Mouse (Mus musculus) left cerebral cortex, adult 8-10 months (tissue): ENCODE data around the gene Mgat3. TPM values are rescaled to one million over a fixed set of nuclear protein-coding genes. Genes with fewer than 3 reads are reported as not detected.
A peak's percentile ranks its signal among the peaks of the same experiment; 100 is the strongest.

Experiments used
- DNase-seq, 2 experiments: peaks; one replicate each; pipeline ENCODE4 v3.0.0; 2022; ENCODE audit warnings: low spot score in 2 of 2
- total RNA-seq, 4 experiments: library from RNA; stranded (reverse); gene quantifications; 2 replicates each; pipeline ENCODE4 v1.2.4; 2022

Mgat3 gene
- total RNA-seq, 4 experiments from 2014 or later: 118 to 134 (median 124) TPM

GRCm38 (mm10) chr15:80149517-80149916 lies 24.0 kb upstream of the Mgat3 start:
- DNase-seq: no peak

GRCm38 (mm10) chr15:80152663-80153062 lies 20.9 kb upstream of the Mgat3 start:
- no peak for DNase-seq

GRCm38 (mm10) chr15:80153757-80154156 lies 19.8 kb upstream of the Mgat3 start:
- no peak for DNase-seq

GRCm38 (mm10) chr15:80155707-80156106 lies 17.8 kb upstream of the Mgat3 start:
- no peak for DNase-seq

- no peak for DNase-seq
These were observed 16.2 kb upstream of the Mgat3 start for GRCm38 (mm10) chr15:80157197-80157943.

- no peak for DNase-seq
These were observed 15.4 kb upstream of the Mgat3 start for GRCm38 (mm10) chr15:80158001-80158706.

- DNase-seq: no peak
These were observed 14.8 kb upstream of the Mgat3 start for GRCm38 (mm10) chr15:80158707-80159090.

- DNase-seq: no peak
These were observed 14.1 kb upstream of the Mgat3 start for GRCm38 (mm10) chr15:80159286-80159901.

- DNase-seq: no peak
These were observed 13.3 kb upstream of the Mgat3 start for GRCm38 (mm10) chr15:80160223-80160622.

GRCm38 (mm10) chr15:80160726-80161125 lies 12.8 kb upstream of the Mgat3 start:
- DNase-seq: no peak

- DNase-seq: no peak
These were observed 12.3 kb upstream of the Mgat3 start for GRCm38 (mm10) chr15:80161199-80161598.

- DNase-seq: no peak
These were observed 11.0 kb upstream of the Mgat3 start for GRCm38 (mm10) chr15:80162401-80162964.

- peak in 1 of 2 experiments; percentile 80 for DNase-seq
These were observed 10.2 kb upstream of the Mgat3 start for GRCm38 (mm10) chr15:80163274-80163673.

- DNase-seq: no peak
These were observed 9.8 kb upstream of the Mgat3 start for GRCm38 (mm10) chr15:80163716-80164115.

GRCm38 (mm10) chr15:80165396-80165795 lies 8.1 kb upstream of the Mgat3 start:
- DNase-seq: no peak

GRCm38 (mm10) chr15:80169484-80169883 lies 4.0 kb upstream of the Mgat3 start:
- no peak for DNase-seq

GRCm38 (mm10) chr15:80170357-80170756 lies 3.2 kb upstream of the Mgat3 start:
- DNase-seq: no peak

- DNase-seq: no peak
These were observed 2.2 kb upstream of the Mgat3 start for GRCm38 (mm10) chr15:80171286-80171685.

- DNase-seq: no peak
These were observed 1.7 kb upstream of the Mgat3 start for GRCm38 (mm10) chr15:80171791-80172190.

- DNase-seq: peak; percentile 42 to 68
These were observed 468 bp downstream of the Mgat3 start for GRCm38 (mm10) chr15:80173781-80174597.

- no peak for DNase-seq
These were observed 1.0 kb downstream of the Mgat3 start for GRCm38 (mm10) chr15:80174598-80174875.
